Mouse (Mus musculus): ENCODE measurements at regions not wholly inside any gene's neighbourhood (a gene's known extent, or its start where the extent isn't known, plus 50 kb on each side); places are given as distances from the start of the nearest gene placed in this dataset.

DNA sequence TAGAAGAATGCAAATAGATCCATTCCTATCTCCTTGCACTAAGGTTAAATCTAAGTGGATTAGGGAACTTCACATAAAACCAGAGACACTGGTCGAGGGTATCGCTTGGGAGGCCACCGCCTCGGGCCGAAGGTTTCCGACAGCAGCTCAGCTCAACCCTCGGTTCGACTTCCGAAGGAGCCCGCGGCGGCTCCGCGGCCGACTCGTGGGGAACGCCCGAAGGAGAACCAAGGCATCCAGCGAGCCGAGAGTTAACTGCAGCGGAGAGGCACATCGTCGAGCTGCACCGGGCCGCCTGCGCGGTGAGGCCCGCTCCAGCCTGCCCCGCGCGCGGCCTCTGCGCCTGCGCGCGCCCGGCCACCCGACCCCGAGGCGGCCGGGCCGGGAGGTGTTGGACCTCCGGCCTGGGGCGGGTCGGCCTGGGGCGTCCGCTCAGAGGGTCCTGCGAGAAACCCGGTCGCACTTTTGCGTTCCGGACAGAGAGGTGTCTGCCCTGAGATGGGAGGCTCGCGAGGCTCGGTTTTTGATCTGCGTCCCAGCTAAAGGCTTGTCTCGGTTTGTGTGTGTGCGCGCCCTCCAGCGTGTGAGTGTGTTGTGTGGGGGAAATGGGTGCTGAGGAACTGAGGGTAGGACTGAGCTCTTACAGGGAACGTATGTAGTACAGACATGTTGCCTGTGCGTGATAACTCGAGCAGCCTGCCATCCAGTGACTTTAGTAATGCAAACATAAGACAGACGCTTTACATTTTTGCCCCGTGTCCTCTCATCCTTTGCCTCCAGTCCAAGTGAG, 50.9 kb upstream of the Vmn2r9 start:
- DNase-seq, result peak; percentile 23
